ENCODE assay signal across 9 mouse cellular contexts in the genomic region with DNA sequence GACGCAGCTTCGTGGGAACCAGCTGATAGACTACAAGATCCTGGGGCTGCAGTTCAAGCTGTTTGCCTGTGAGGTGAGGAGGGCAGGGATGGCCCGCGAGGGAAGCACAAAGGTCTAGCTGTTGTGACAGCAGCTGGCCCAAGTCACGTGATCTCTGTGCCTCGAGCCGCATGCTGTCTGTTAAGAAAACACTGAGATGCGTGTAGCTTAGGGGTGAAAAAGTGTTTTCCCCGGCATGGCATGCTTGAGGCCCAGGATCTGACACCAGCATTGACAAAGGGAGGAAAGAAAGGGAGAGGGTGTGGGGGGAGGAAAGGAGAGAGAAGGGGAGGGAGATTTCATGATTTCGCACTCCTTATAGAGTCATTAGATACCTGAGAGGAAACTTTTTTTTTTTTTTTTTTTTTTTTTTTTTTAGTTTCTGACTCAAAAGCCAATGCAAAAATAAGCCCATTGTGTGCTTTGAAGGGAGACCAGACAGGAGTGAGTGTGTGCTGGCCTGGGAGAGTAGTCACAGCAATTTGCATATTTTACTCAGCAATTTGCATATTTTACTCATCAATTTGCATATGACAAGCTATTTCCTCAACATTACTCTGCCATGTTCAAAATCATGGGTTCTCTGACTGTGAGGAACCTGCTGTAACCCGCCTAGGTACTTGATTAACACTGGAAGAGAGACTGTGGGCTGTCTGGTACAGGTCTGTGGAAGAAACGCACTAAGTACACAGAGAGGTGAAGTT. TPM values are rescaled to one million over a fixed set of nuclear protein-coding genes. Genes with fewer than 3 reads are reported as not detected.
A peak's percentile ranks its signal among the peaks of the same experiment; 100 is the strongest.
DNase-seq lines count a peak whose midpoint lies in the region; ATAC-seq and TF ChIP-seq lines count a peak whose summit lies in the region.
"Had no signal": no experiment of that assay in that cellular context is flagged by ENCODE, and none has a peak within 500 bp of the region (broad histone marks: within the 10 kb centered on the region; RNA-seq: fewer than 3 reads in every experiment).

No protein-coding gene starts in this region.

- peak overlapping the region; percentile 12; the same call in 1 of the 2 replicates for H3K9ac ChIP-seq in heart, embryonic 14.5 days (ENCODE audit: low read length)
- no peak overlapping the region for H3K9ac ChIP-seq in ES-E14 (ENCODE audit: insufficient read depth, low read depth, low read length, poor library complexity, severe bottlenecking)
- H3K9ac ChIP-seq in forebrain, embryonic 15.5 days (replicated peaks), result no peak overlapping the region

- no peak for ATAC-seq in heart, embryonic 14.5 days (ENCODE audit: insufficient number of reproducible peaks, insufficient read depth, low FRiP score, low read depth)
- peak; percentile 70 for ATAC-seq in forebrain, embryonic 15.5 days (replicated peaks)
- ATAC-seq in monocyte, adult 5-6 weeks (replicated peaks; ENCODE audit: insufficient number of reproducible peaks, low FRiP score, low TSS enrichment, poor library complexity, severe bottlenecking), result peak; percentile 15; the same call in 1 of the 2 replicates

- no peak overlapping the region for H3K4me3 ChIP-seq in heart, embryonic 14.5 days (ENCODE audit: control insufficient read depth in 1 of 2, insufficient read depth in 1 of 2, low read depth in 1 of 2, low read length in 2 of 2)
- no peak overlapping the region for H3K4me3 ChIP-seq in ES-E14 (ENCODE audit: insufficient read depth in 1 of 2, low read depth in 1 of 2, low read length in 2 of 2, poor library complexity in 1 of 2, severe bottlenecking in 1 of 2)
- no peak overlapping the region for H3K4me3 ChIP-seq in forebrain, embryonic 15.5 days
- H3K4me3 ChIP-seq: megakaryocyte, embryonic 14.5 days had no signal

- H3K27me3 ChIP-seq in heart, embryonic 14.5 days (ENCODE audit: control insufficient read depth, insufficient read depth, low read length), result no peaks in the 10 kb centered on the region
- H3K27me3 ChIP-seq in forebrain, embryonic 15.5 days, result no peaks in the 10 kb centered on the region
- H3K27me3 ChIP-seq: megakaryocyte, embryonic 14.5 days had no signal

- in situ Hi-C loops in ES-E14 (cut with MboI; ENCODE audit: low sequenced_read_pairs in 2 of 2, unreplicated experiment in 2 of 2), result no loop called here

- peak overlapping the region; percentile 31 for H3K4me2 ChIP-seq in heart, embryonic 14.5 days (ENCODE audit: low read length)
- H3K4me2 ChIP-seq in forebrain, embryonic 15.5 days (replicated peaks), result no peak overlapping the region

- DNase-seq in heart, adult 9 months (ENCODE audit: low spot score in 2 of 2), result no peak
- DNase-seq in ES-E14 (ENCODE audit: low read depth, low spot score), result no peak
- no peak for DNase-seq in adrenal gland, adult (ENCODE audit: inconsistent age in 2 of 2, low spot score in 1 of 2)
- DNase-seq in gastrocnemius, adult 8-10 months (ENCODE audit: low spot score in 2 of 2), result no peak
- DNase-seq in layer of hippocampus, adult 9-11 months, result no peak

- no peaks in the 10 kb centered on the region for H3K9me3 ChIP-seq in heart, embryonic 14.5 days (ENCODE audit: control insufficient read depth, low read length)
- no peaks in the 10 kb centered on the region for H3K9me3 ChIP-seq in ES-E14 (ENCODE audit: control insufficient read depth, insufficient read depth, low read depth, low read length)
- no peaks in the 10 kb centered on the region for H3K9me3 ChIP-seq in forebrain, embryonic 15.5 days
- H3K9me3 ChIP-seq: megakaryocyte, embryonic 14.5 days had no signal

- WGBS in heart, embryonic 14.5 days, result 34% methylated on average over 12 of the region's 12 CpGs
- 17% methylated on average over 12 of the region's 12 CpGs for WGBS in forebrain, embryonic 15.5 days

- H3K4me1 ChIP-seq in heart, embryonic 14.5 days (ENCODE audit: control insufficient read depth in 2 of 2, insufficient read depth in 2 of 2, low read length in 2 of 2), result peaks cover 23 to 28% of the 10 kb centered on the region in 2 experiments
- peaks cover 9 to 20% of the 10 kb centered on the region in 2 experiments; a peak in 3 of 4 replicates for H3K4me1 ChIP-seq in ES-E14 (ENCODE audit: control insufficient read depth in 2 of 2, insufficient read depth in 2 of 2, low read length in 2 of 2, poor library complexity in 1 of 2)
- peaks cover 40% of the 10 kb centered on the region for H3K4me1 ChIP-seq in forebrain, embryonic 15.5 days

- H3K36me3 ChIP-seq in heart, embryonic 14.5 days (ENCODE audit: control insufficient read depth, insufficient read depth, low read length), result no peaks in the 10 kb centered on the region
- H3K36me3 ChIP-seq in ES-E14 (ENCODE audit: control insufficient read depth, insufficient read depth, low read length, poor library complexity, severe bottlenecking), result no peaks in the 10 kb centered on the region
- H3K36me3 ChIP-seq in forebrain, embryonic 15.5 days, result no peaks in the 10 kb centered on the region

- peak overlapping the region; percentile 81 to 87 for H3K27ac ChIP-seq in heart, embryonic 14.5 days (replicated peaks in 1 of 2; ENCODE audit: control insufficient read depth in 1 of 2, insufficient read depth in 1 of 2, low read depth in 2 of 2, low read length in 2 of 2)
- H3K27ac ChIP-seq in ES-E14 (ENCODE audit: insufficient read depth, low read depth, low read length, poor library complexity, severe bottlenecking), result no peak overlapping the region
- H3K27ac ChIP-seq in forebrain, embryonic 15.5 days (replicated peaks), result peak overlapping the region; percentile 90

TF ChIP-seq in ES-E14, 5 proteins besides CTCF, POLR2A, EP300 and RAD21:
- TF ChIP-seq MAFK (IDR thresholded peaks at IDR 0.05; ENCODE audit: insufficient read depth, low read depth, low read length) (no peak), ZNF384 (IDR thresholded peaks at IDR 0.05; ENCODE audit: low read depth, low read length) (peak; percentile 91)

RNA-seq across cellular contexts. Expression of gene Ncf2, which starts 17.2 kb away (rescaled TPM):
- 3.1 and 6.2 TPM in 2 replicates for polyA plus RNA-seq in heart, embryonic 14.5 days (2014; fragmentation: Nextera tagmentation; extraction: Ambion mirVana)
- 2.7 and 5.4 TPM in 2 replicates for total RNA-seq in ES-E14 (2012; rRNA removed)
- 2.0 and 2.3 TPM in 2 replicates for polyA plus RNA-seq in forebrain, embryonic 15.5 days (2015; fragmentation: Nextera tagmentation; extraction: Ambion mirVana)
- total RNA-seq in monocyte, adult 5-6 weeks (2017), result 355 to 740 TPM (median 657 TPM) in 3 replicates
- total RNA-seq in gastrocnemius, adult 8-10 months (2022), result 1 to 10 TPM in 1 of 4 experiments, under 1 TPM in 3; 0.34 to 1.1 (median 0.48) TPM

RNA-seq across cellular contexts. Expression of gene Arpc5, which starts 50.9 kb away (rescaled TPM):
- 215 and 228 TPM in 2 replicates for polyA plus RNA-seq in heart, embryonic 14.5 days (2014; fragmentation: Nextera tagmentation; extraction: Ambion mirVana)
- 61.0 and 95.0 TPM in 2 replicates for total RNA-seq in ES-E14 (2012; rRNA removed)
- 377 and 388 TPM in 2 replicates for polyA plus RNA-seq in forebrain, embryonic 15.5 days (2015; fragmentation: Nextera tagmentation; extraction: Ambion mirVana)
- total RNA-seq in monocyte, adult 5-6 weeks (2017), result 321 to 382 TPM (median 369 TPM) in 3 replicates
- total RNA-seq in gastrocnemius, adult 8-10 months (2022), result 1 to 10 TPM; 7.3 to 9.8 (median 8.7) TPM

RNA-seq across cellular contexts. Expression of gene Rgl1, which starts 51.0 kb away (rescaled TPM):
- polyA plus RNA-seq in heart, embryonic 14.5 days (2014; fragmentation: Nextera tagmentation; extraction: Ambion mirVana), result 66.8 and 72.0 TPM in 2 replicates
- total RNA-seq in ES-E14 (2012; rRNA removed), result 1.2 and 1.3 TPM in 2 replicates
- 21.2 and 22.8 TPM in 2 replicates for polyA plus RNA-seq in forebrain, embryonic 15.5 days (2015; fragmentation: Nextera tagmentation; extraction: Ambion mirVana)
- total RNA-seq in monocyte, adult 5-6 weeks (2017), result 7.3 to 16.7 TPM (median 10.5 TPM) in 3 replicates
- total RNA-seq in gastrocnemius, adult 8-10 months (2022), result 1 to 10 TPM; 2.9 to 9.4 (median 5.3) TPM

Comparison
In these comparisons a context has a peak if more than half of its experiments do, and no peak if none do; other contexts are left out.
1. RNA of gene Ncf2, which starts 17.2 kb away (total RNA-seq): 355 to 740 TPM in monocyte, adult 5-6 weeks; 2.7 to 5.4 TPM in ES-E14 and 0.34 to 1.1 TPM in gastrocnemius, adult 8-10 months; every median in the first group is over 10 times any median in the second.